Mouse (Mus musculus): Measurements from ENCODE around the gene Hmgn1.

DNA sequence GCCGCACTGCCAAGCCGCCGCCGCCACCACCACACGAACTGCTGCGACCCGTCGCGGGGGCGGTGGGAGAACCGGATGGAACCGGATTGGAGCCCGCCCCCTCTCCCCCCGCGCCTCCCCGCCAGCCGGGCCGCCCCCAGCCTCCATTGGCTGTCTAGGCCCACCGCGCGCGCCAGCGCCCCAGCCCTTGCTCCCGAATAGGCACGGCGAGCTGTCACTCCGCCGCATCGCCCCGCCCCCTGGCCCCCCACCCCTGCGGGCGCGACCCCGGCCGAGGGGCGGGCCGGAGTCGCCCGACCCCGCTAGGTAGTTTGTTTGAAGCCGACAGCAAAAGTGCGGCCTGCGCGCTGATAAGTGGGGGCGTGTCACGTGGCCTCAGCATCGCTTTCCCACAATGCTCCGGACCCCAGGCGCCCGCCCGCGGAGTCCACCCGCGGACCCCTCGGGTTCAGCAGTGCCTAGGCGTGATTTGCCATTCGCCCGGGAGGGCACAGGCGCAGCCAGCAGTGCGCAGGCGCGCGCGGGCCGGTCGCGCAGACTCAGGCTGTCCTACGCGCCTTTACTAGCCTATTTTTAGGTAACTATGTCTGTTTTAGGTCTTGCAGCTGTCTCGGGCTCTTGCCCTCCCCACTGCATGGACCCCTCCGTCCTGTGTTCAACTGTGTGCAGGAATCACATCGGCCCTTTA is at the start of gene Hmgn1:
- TF ChIP-seq CTCF (IDR thresholded peaks at IDR 0.05; ENCODE audit: low read depth) (no peak), EP300 (IDR thresholded peaks at IDR 0.05; ENCODE audit: low read depth) (no peak)

Measured in liver, postnatal 0 days (tissue).